Mouse (Mus musculus): ENCODE results near the gene Vmn2r24.

GRCm38 (mm10) chr6:123793746-123794145, 15.1 kb downstream of the Vmn2r24 start:
- TF ChIP-seq TAL1 (IDR thresholded peaks at IDR 0.05; ENCODE audit: low read length) (no peak), GATA1 (IDR thresholded peaks at IDR 0.05; ENCODE audit: low read length) (no peak)

Measured in erythroblast, embryonic 14.5 days (primary cell).